Mouse (Mus musculus) lung, postnatal 4 days (tissue): ENCODE data around the gene Kmt2d.

Experiments
- DNase-seq, 2 experiments: peaks; one replicate each; pipeline ENCODE4 v3.0.0; 2021

Kmt2d gene

GRCm38 (mm10) chr15:98886667-98887387 is 15.8 kb upstream of the Kmt2d start:
- no peak for DNase-seq

GRCm38 (mm10) chr15:98884106-98884505 is 13.1 kb upstream of the Kmt2d start:
- no peak for DNase-seq

DNA sequence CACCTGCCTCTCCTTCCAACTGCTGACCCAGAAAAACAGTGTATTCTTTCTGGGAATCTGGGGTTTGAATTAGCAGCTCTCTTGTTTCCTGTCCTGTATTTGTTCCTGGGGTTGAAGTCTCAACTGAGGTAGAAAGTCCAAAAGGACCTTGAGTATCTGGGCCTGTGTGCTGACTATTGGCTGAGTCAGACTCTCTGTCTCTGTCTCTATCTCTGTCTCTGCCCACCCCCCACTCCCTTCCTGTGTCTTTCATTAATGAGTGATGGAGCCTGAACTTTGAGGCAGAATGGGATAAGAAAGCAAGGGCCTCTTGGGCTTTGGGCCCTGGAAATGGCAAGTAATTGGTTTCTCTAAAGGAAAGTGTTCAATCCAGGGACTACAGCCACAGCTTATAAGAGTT is 12.7 kb upstream of the Kmt2d start:
- DNase-seq, result no peak

DNA sequence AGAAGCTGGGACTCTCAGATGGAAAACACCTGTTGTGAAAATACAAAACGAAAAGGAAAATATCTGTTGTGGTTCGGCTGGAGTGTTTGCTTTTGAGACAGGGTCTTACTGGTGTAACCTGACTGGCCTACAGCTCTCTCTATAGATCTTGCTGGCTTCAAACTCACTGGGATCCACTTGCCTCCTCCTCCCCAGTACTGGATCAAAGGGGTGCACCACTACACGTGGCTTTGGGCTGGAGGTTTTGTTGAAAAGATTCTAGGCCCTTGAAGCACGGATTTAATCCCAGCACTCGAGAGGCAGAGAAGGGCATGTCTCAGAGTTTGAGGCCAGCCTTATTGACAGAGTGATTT is 10.6 kb upstream of the Kmt2d start:
- DNase-seq, result no peak

DNA sequence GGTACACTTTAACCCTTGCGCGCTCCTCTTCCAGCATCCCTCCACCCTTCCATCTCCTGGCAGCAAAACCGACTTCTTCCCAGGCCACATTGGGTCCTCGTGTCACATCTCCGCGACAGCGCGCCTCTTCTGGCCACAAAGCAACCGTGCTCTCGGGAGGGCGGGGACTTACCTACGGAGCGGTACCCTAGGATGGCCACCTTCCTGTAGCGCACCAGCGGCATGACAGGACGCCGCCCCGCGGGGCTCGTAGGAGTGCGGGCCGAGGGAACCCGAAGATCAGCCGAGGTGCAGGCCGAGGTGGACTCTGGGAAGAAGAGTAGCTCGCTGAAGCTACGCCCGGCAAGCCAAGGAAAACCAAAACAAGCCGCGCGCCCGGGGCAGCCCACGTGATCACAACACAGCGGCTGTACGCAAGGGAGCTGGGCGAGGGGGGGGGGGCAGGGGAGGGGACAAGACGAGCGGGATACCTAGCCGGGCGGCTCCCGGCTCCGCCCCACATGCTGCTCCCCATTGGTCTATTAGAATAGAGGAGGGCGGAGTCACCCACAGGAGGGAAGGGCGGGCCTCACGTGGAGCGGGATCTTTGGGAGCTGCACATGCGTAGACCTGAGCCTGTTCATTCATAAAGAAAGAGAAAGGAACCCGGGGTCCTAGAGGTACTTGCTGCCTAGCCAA is 10.1 kb upstream of the Kmt2d start:
- peak; percentile 91 to 96 for DNase-seq

- DNase-seq, result peak in 1 of 2 experiments; percentile 75
Observed at GRCm38 (mm10) chr15:98877331-98877730, 6.3 kb upstream of the Kmt2d start.

GRCm38 (mm10) chr15:98871916-98872888 is 1.2 kb upstream of the Kmt2d start:
- DNase-seq, result peak; percentile 94 to 95

- peak; percentile 49 to 51 for DNase-seq
Observed at GRCm38 (mm10) chr15:98870179-98871069, 580 bp downstream of the Kmt2d start.

DNA sequence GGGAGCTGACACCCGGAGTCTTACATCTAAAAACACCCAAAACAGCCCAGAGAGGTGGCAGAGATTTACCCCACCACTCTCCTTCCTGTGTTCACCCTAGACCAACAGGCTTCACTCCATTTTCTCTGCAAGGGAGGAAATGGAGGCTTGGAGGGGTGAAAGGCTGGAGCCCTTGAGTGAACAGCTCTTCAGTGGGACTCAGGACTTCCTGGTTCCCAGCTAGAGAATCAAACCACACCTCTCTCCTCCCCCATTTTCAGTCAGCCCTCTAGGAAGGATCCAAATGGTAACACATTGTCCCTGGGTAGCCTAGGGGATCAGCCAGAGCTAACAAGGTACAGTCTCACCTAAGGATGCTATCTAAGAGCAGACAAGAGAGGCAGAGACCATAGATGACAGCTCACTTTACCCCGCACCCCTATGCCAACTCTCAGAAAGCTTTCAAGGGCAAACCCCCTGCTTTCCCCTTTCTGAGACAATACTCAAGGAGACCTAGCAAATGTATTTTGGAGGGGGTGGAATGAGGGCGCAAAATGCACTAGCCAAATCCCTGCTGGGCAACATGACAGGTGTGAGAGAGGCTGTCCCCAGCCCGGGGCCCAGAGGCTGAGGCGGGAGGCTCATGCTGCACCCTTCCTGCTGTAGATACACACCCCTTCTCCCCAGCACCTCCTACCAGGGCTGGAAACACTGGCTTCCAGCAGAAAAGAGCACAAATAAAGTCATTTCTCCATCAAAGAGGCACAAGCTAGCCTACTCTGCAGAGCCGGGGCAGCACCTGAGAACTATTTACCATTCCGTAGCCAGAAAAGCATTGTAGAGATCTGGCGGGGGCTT is 1.4 kb downstream of the Kmt2d start:
- peak; percentile 38 to 48 for DNase-seq

DNA sequence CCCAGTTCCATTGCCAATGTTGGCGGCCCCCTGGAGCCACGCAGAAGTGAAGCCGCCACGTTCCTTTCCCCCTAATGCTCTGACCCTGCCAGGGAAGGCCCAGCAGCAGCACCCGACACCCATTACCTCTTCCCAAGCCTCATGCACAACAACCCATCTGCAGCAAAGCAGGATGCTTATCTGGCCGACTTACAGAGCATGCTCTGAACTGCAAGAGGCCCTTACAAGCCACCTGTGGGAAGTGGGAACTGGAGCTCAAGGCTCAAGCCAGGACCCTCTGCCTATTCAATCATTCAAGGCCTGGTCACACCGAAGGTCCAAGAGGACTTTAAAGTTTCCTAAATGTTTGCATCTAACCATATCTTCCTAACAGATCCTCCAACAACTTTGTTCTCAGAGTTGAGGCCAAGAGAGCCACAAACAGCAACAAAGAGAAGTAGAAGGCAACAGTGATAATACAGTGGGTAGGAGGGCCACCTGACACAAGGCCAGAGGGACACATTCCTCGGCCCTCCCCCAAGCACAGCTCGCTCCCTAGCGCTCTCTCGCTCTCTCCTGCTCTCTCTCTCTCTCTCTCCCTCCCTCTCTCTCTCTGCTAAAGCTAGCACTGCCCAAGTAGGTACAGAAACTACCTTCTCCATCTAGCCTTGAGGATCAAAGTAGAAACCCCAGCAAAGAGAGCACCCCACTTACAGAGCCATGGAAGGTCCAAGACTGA is 2.5 kb downstream of the Kmt2d start:
- peak in 1 of 2 experiments; percentile 19 for DNase-seq

DNA sequence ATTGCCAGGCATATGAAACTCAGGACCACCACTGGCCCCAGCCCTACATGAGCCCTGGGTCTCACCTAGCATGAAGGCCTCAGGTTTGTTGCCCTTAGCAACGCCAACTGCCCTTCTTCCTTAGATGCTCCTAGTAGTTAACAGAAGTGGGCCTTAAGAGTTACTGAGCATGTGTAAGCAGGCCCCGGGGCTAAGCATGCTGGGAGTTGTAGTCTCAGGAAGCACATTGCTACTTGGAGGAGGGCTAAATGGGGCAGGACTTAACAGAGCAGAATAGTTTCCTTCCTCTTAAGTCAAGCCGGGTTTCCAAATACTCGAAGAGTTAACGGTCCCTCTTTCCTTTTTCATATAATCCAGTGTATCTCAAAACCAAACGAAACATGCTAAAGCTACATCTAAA is 3.7 kb downstream of the Kmt2d start:
- DNase-seq, result peak; percentile 67 to 75

- peak in 1 of 2 experiments; percentile 19 for DNase-seq
Observed at GRCm38 (mm10) chr15:98866501-98866900, 4.5 kb downstream of the Kmt2d start.

DNA sequence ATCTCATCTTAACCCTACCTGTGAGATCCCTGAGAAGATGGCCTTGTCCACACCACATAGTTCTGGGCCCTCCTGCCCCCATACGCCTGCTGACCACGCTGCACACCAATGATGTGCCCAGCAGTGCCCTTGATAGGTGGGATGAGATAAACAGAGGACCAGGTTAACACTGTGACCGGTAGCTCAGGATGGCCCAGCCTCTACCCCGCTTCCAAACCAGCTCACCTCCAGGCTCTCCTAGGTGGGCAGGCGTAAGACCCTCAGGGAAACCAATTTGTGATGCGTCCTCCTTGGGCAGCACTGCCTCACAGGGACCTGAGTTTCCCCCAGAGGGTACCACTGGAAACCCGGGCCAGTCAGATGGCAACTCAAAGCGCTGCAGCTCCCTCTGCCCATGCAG is 5.2 kb downstream of the Kmt2d start:
- peak in 1 of 2 experiments; percentile 21 for DNase-seq

GRCm38 (mm10) chr15:98864951-98865350 is 6.1 kb downstream of the Kmt2d start:
- peak in 1 of 2 experiments; percentile 18 for DNase-seq

DNA sequence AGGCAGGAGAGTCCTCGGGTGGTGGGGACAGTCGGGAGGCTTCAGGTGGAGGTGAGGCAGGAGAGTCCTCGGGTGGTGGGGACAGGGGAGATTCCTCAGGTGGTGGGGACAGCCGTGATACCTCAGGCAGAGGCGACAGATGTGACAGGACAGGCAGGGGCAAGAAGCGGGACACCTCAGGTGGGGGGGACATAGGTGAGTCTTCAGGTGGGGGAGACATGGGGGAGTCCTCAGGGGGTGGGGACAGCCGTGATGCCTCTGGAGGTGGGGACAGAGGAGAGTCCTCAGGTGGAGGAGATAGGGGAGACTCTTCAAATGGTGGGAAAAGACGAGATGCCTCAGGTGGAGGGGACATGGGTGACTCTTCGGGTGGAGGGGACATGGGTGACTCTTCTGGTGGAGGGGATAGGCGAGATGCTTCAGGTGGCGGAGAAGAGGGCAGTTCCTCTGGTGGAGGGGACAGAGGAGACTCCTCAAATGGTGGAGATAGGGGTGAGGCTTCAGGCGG is 7.5 kb downstream of the Kmt2d start:
- no peak for DNase-seq

GRCm38 (mm10) chr15:98861701-98862410 is 9.1 kb downstream of the Kmt2d start:
- peak in 1 of 2 experiments; percentile 20 for DNase-seq

DNA sequence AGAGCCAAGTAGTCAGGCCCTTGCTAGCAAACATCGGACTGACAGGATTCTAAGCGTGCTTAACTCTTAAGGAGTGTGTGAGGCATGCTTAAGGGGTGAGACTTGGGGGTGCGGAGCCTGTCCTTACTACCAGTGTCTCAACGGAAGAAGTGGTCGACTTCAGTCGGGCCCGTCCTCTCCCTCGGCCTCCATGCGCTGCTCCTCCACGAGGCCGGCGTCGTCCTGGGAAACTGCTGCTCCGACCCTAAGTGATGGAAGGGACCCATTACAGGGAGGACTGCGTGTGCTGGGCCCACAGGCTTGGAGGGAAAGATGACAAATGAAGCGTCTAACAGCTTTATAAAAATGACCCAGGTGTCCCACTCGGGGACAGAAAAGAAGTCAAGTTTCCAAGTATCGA is 10.1 kb downstream of the Kmt2d start:
- DNase-seq, result peak in 1 of 2 experiments; percentile 19

GRCm38 (mm10) chr15:98859319-98860043 is 11.5 kb downstream of the Kmt2d start:
- DNase-seq, result peak in 1 of 2 experiments; percentile 16

DNA sequence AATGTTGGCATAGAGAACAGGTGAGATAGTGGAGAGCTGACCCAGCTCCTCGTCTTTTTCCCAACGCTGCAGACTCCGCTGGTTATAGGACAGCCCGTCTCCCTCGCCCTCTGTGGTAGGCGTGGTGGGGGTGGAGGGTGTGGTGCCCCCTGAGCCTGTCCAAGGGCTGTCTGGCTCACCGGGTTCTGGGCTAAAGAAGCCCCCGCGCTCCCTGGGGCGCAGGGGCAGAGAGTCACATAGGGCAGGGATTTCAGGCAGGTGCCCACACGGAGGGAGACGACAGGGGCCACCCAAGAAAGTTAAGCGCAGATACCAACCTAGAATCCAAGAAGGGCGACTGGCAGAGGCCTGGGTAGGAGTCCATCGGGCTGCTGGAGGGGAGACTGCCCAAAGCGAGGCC is 16.8 kb downstream of the Kmt2d start:
- DNase-seq, result no peak
